Mouse (Mus musculus): Measurements from ENCODE around the gene 1700056E22Rik. TPM values are rescaled to one million over a fixed set of nuclear protein-coding genes. Genes with fewer than 3 reads are reported as not detected.

The 1700056E22Rik gene
- polyA plus RNA-seq, 1 experiment: 0.63 TPM

DNA sequence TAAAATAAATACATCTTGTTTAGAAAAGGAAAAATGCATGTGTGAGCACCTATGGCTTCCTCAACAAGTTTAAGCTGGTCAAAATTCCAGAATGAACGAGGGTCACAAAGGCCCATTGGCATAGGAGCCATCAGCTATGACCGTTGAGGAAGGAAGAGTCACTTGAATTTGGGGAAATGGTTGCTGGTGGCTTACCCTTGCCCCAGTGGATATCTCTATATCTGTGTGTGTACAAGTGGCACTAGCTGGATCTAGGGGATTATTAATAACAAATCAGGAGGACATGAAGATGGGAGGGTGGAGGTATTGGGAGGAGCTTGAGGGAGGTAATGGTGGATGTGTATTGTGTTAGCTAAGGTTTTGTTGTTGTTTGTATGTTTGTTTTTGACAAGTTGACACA is 42.2 kb downstream of the 1700056E22Rik start:
- Histone ChIP-seq H3K4me1 (ENCODE audit: control insufficient read depth, insufficient read depth, low read length) (no peaks in the 10 kb centered on the region), H3K36me3 (ENCODE audit: control insufficient read depth, insufficient read depth, low read length, poor library complexity, severe bottlenecking) (no peaks in the 10 kb centered on the region), H3K9ac (ENCODE audit: low read depth, poor library complexity, severe bottlenecking) (no peak overlapping the region), H3K9me3 (replicated peaks; ENCODE audit: control insufficient read depth, insufficient read depth, low read length, poor library complexity, severe bottlenecking) (no peaks in the 10 kb centered on the region), H3K27ac (ENCODE audit: insufficient read depth, low read length) (no peak overlapping the region), H3K4me3 (ENCODE audit: low read depth, low read length) (no peak overlapping the region), H3K27me3 (ENCODE audit: control insufficient read depth, insufficient read depth, low read length, poor library complexity, severe bottlenecking) (no peaks in the 10 kb centered on the region; the same call in 1 of the 2 replicates)
- TF ChIP-seq CTCF (IDR thresholded peaks at IDR 0.05; ENCODE audit: low read depth, low read length) (no peak), EP300 (IDR thresholded peaks at IDR 0.05; ENCODE audit: insufficient read depth, low read depth, low read length) (no peak), POLR2A (IDR thresholded peaks at IDR 0.05; ENCODE audit: insufficient read depth, low read length) (no peak)

DNA sequence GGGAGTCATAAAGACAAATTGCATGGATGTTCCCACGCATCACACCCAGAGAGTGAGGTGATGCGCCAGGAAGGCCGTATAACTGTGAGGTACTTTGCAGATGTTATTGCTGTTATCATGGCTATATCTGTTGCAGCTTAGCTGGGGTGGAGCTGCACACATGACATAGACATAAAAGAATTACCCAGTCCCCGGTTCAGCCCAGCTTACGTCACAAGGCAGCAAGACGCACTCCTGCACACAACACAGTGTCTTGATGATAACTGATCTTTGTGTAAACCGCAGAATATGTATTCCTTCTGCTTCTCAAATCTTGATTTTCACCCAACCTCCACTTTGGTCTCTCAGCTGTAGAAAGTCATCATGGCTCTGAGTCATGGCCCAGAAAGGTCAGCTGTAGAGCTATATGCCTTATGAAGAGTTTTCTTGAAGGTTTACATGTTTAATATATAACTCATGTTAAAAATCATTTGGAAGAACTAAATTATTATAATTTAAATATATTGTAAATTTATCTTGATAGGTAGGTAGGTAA is 46.3 kb downstream of the 1700056E22Rik start:
- H3K9me3 ChIP-seq (replicated peaks; ENCODE audit: control insufficient read depth, insufficient read depth, low read length, poor library complexity, severe bottlenecking): peaks cover 4% of the 10 kb centered on the region; the same call in 1 of the 2 replicates
- H3K36me3 ChIP-seq (ENCODE audit: control insufficient read depth, insufficient read depth, low read length, poor library complexity, severe bottlenecking): no peaks in the 10 kb centered on the region
- no peak overlapping the region for H3K9ac ChIP-seq (ENCODE audit: low read depth, poor library complexity, severe bottlenecking)
- no peaks in the 10 kb centered on the region for H3K4me1 ChIP-seq (ENCODE audit: control insufficient read depth, insufficient read depth, low read length)
- H3K27ac ChIP-seq (ENCODE audit: insufficient read depth, low read length): no peak overlapping the region
- TF ChIP-seq POLR2A (IDR thresholded peaks at IDR 0.05; ENCODE audit: insufficient read depth, low read length) (no peak), EP300 (IDR thresholded peaks at IDR 0.05; ENCODE audit: insufficient read depth, low read depth, low read length) (no peak), CTCF (IDR thresholded peaks at IDR 0.05; ENCODE audit: low read depth, low read length) (no peak)
- H3K27me3 ChIP-seq (ENCODE audit: control insufficient read depth, insufficient read depth, low read length, poor library complexity, severe bottlenecking): no peaks in the 10 kb centered on the region; the same call in 1 of the 2 replicates
- H3K4me3 ChIP-seq (ENCODE audit: low read depth, low read length): no peak overlapping the region

Other genes starting within 250 kb of the 1700056E22Rik start
- 5.4 and 5.9 TPM in 2 replicates for gene Dusp10, start 21.0 kb downstream of the 1700056E22Rik start, polyA plus RNA-seq (2011; ENCODE audit: insufficient read depth, insufficient read length, low read depth, missing spikeins)

Data from ES-Bruce4 (cell line).